Mouse (Mus musculus): ENCODE data around the gene Otulinl. TPM values are rescaled to one million over a fixed set of nuclear protein-coding genes. Genes with fewer than 3 reads are reported as not detected.
"Not testable (repeated sequence)": the region's sequence is repeated elsewhere in the genome, so short reads cannot be mapped to it uniquely, and the experiment has no call there.

The Otulinl gene
- 27.5 and 32.0 TPM in 2 replicates for polyA plus RNA-seq (2015; fragmentation: Nextera tagmentation; extraction: Ambion mirVana)

DNA sequence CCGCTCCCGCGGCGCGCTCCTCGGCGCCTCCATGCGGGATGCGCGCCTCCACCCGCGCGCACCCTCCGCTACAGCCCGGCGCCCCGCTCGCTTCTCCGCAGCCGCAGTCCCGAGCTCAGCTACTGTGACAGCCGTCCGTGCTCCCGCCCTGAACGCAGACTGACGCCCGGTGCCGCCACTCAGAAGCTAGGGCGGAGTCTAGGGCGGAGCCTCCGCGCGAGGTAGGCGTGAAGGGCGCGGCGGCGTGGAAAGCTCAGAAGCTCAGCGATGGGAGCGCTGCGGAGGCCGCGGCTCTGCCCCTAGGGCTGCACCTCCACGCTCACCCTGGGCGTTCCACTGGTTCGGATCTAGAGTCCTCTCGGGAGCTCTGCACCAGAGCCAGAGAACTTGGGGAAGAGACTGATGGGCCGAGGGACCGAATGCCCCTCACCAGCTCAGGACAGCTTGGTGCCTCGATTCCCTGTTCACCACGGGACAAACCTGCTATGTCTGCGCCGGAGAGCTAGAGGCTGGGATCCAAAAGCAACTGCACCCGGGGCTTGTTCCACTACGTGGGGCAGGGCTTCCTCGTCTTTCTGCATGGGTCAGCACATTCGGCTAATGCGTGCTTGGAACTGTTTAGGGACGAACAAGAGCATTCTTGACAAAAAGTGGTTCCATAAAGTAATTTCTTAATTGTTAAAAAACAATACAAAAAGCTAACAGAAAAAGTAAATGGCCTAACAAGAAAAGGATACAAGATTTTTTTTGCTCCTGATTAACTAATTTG is at the start of gene Otulinl:
Gene Otulinl, minus strand, starts transcription at position 161 of the 769 bp plus-strand sequence.
- Histone ChIP-seq H3K4me1 (peaks cover 5% of the 10 kb centered on the region; the same call in 1 of the 2 replicates), H3K4me3 (replicated peaks) (peak within 1 kb of the TSS; percentile 71), H3K9me3 (replicated peaks) (no peaks in the 10 kb centered on the region), H3K27ac (replicated peaks) (peak within 1 kb of the TSS; percentile 76), H3K27me3 (no peaks in the 10 kb centered on the region), H3K9ac (peak within 1 kb of the TSS; percentile 62), H3K36me3 (no peaks in the 10 kb centered on the region), H3K4me2 (replicated peaks) (peak within 1 kb of the TSS; percentile 86)
- peak; percentile 99 for ATAC-seq (ENCODE audit: insufficient number of reproducible peaks, low FRiP score, low TSS enrichment, low read depth)
- under 1% methylated on average over 57 of the region's 59 CpGs for WGBS

DNA sequence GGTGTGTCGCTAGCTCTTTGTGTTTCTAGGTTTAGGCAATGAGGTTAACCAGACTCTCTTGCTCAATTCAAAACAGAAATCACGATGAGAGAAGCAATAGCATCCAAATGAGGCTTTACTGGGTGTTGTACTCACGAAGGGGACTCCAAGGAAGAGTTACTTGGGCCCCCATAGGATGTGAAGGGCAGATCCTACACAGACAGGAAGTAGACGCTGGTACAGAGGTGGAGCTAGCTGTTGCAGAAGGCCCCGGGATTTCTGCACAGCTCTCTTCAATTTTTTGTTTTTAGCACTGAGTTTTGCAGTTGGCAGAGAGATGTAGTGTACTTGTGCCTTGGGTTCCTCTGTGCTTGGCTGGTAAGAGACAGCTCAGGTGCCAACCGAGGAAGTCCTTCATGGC is 44.8 kb upstream of the Otulinl start:
- WGBS: 71% methylated on average over 6 of the region's 6 CpGs
- no peak overlapping the region for H3K4me3 ChIP-seq (replicated peaks)
- no peak for ATAC-seq (ENCODE audit: insufficient number of reproducible peaks, low FRiP score, low TSS enrichment, low read depth)
- no peaks in the 10 kb centered on the region for H3K9me3 ChIP-seq (replicated peaks)
- H3K27ac ChIP-seq (replicated peaks): no peak overlapping the region
- no peaks in the 10 kb centered on the region for H3K4me1 ChIP-seq
- H3K36me3 ChIP-seq: 0 out of 2 replicates have a peak, but pooled peaks cover 9% of the 10 kb centered on the region
- no peaks in the 10 kb centered on the region for H3K27me3 ChIP-seq
- no peak overlapping the region for H3K9ac ChIP-seq
- H3K4me2 ChIP-seq (replicated peaks): no peak overlapping the region

- Histone ChIP-seq H3K27ac (replicated peaks) (no peak overlapping the region), H3K9me3 (replicated peaks) (no peaks in the 10 kb centered on the region), H3K4me3 (replicated peaks) (no peak overlapping the region), H3K4me1 (no peaks in the 10 kb centered on the region), H3K27me3 (no peaks in the 10 kb centered on the region), H3K36me3 (0 out of 2 replicates have a peak, but pooled peaks cover 3% of the 10 kb centered on the region), H3K4me2 (replicated peaks) (no peak overlapping the region), H3K9ac (no peak overlapping the region)
- ATAC-seq (ENCODE audit: insufficient number of reproducible peaks, low FRiP score, low TSS enrichment, low read depth): no peak
- 68% methylated on average over 9 of the region's 9 CpGs for WGBS
These were observed 43.7 kb upstream of the Otulinl start for GRCm38 (mm10) chr15:27724796-27725680.

DNA sequence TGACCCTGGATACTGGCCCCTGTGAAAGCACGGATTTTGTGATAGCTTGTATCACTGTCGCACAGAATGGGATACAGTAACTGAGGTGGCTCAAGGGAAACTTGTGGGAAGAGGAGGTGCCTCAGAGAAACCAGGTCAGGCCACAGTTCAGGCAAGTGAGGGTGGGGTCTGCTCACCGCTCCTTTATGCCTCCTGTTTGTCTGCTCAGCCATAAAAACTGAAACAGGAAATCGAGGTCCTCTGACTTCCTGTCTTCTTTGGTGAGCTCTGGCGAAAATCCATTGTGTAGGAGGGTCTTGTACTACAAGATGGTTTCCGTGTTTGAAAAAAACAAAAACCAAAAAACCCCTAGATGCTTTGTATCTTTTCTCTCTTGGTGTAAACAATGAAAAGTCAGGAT is 42.9 kb upstream of the Otulinl start:
- no peak for ATAC-seq (ENCODE audit: insufficient number of reproducible peaks, low FRiP score, low TSS enrichment, low read depth)
- Histone ChIP-seq H3K4me3 (replicated peaks) (no peak overlapping the region), H3K9ac (no peak overlapping the region), H3K4me1 (0 out of 2 replicates have a peak, but pooled peaks cover 1% of the 10 kb centered on the region), H3K9me3 (replicated peaks) (no peaks in the 10 kb centered on the region), H3K4me2 (replicated peaks) (no peak overlapping the region), H3K36me3 (0 out of 2 replicates have a peak, but pooled peaks cover 3% of the 10 kb centered on the region), H3K27ac (replicated peaks) (no peak overlapping the region), H3K27me3 (no peaks in the 10 kb centered on the region)
- WGBS: 72% methylated on average over 6 of the region's 6 CpGs

DNA sequence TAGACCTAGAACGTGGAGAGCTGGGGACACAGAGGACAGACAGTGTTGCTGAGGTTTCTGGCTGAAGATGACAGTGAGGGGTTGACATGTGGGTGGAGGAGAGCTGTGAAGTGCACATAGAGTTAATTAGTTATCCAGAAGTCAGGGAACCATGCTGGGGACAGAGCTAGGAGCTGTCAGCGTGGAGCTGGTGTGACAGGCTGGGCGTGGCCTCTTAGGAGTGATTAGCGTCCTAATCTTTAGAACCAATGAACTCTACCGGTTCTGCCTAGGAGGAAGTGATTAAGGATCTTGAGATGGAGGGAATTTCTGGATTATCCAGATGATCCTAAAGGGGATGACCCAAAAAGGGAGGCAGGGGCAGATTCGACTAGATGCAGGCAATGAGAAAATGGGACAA is 42.4 kb upstream of the Otulinl start:
- no peaks in the 10 kb centered on the region for H3K9me3 ChIP-seq (replicated peaks)
- 0 out of 2 replicates have a peak, but pooled peaks cover 6% of the 10 kb centered on the region for H3K4me1 ChIP-seq
- no peak overlapping the region for H3K4me2 ChIP-seq (replicated peaks)
- 0 out of 2 replicates have a peak, but pooled peaks cover 2% of the 10 kb centered on the region for H3K36me3 ChIP-seq
- no peaks in the 10 kb centered on the region for H3K27me3 ChIP-seq
- ATAC-seq (ENCODE audit: insufficient number of reproducible peaks, low FRiP score, low TSS enrichment, low read depth): no peak
- WGBS: 67% methylated on average over 6 of the region's 6 CpGs
- H3K27ac ChIP-seq (replicated peaks): no peak overlapping the region
- H3K4me3 ChIP-seq (replicated peaks): no peak overlapping the region
- no peak overlapping the region for H3K9ac ChIP-seq

GRCm38 (mm10) chr15:27720297-27720696 is 38.9 kb upstream of the Otulinl start:
- not testable (repeated sequence) for H3K4me3 ChIP-seq (replicated peaks); H3K36me3 ChIP-seq; H3K27me3 ChIP-seq; H3K27ac ChIP-seq (replicated peaks); H3K9ac ChIP-seq; H3K9me3 ChIP-seq (replicated peaks); H3K4me1 ChIP-seq; H3K4me2 ChIP-seq (replicated peaks); ATAC-seq (ENCODE audit: insufficient number of reproducible peaks, low FRiP score, low TSS enrichment, low read depth)
- 70% methylated on average over 8 of the region's 8 CpGs for WGBS

- Histone ChIP-seq H3K27me3 (no peaks in the 10 kb centered on the region), H3K9me3 (replicated peaks) (no peaks in the 10 kb centered on the region), H3K27ac (replicated peaks) (no peak overlapping the region), H3K4me2 (replicated peaks) (no peak overlapping the region), H3K9ac (no peak overlapping the region), H3K36me3 (no peaks in the 10 kb centered on the region), H3K4me3 (replicated peaks) (no peak overlapping the region), H3K4me1 (peaks cover 9% of the 10 kb centered on the region; the same call in 1 of the 2 replicates)
- ATAC-seq (ENCODE audit: insufficient number of reproducible peaks, low FRiP score, low TSS enrichment, low read depth): no peak
- 60% methylated on average over 7 of the region's 7 CpGs for WGBS
These were observed 37.3 kb upstream of the Otulinl start for GRCm38 (mm10) chr15:27718668-27719067.

- no peak for ATAC-seq (ENCODE audit: insufficient number of reproducible peaks, low FRiP score, low TSS enrichment, low read depth)
- H3K9ac ChIP-seq: no peak overlapping the region
- no peaks in the 10 kb centered on the region for H3K9me3 ChIP-seq (replicated peaks)
- 33% methylated on average over 3 of the region's 3 CpGs for WGBS
- no peak overlapping the region for H3K4me2 ChIP-seq (replicated peaks)
- peaks cover 9% of the 10 kb centered on the region; the same call in 1 of the 2 replicates for H3K4me1 ChIP-seq
- no peaks in the 10 kb centered on the region for H3K36me3 ChIP-seq
- no peak overlapping the region for H3K4me3 ChIP-seq (replicated peaks)
- no peaks in the 10 kb centered on the region for H3K27me3 ChIP-seq
- H3K27ac ChIP-seq (replicated peaks): no peak overlapping the region
These were observed 34.0 kb upstream of the Otulinl start for GRCm38 (mm10) chr15:27715331-27715730.

GRCm38 (mm10) chr15:27710698-27711097 is 29.3 kb upstream of the Otulinl start:
- no peaks in the 10 kb centered on the region for H3K9me3 ChIP-seq (replicated peaks)
- 74% methylated on average over 9 of the region's 9 CpGs for WGBS
- H3K4me2 ChIP-seq (replicated peaks): no peak overlapping the region
- H3K27me3 ChIP-seq: no peaks in the 10 kb centered on the region
- no peak for ATAC-seq (ENCODE audit: insufficient number of reproducible peaks, low FRiP score, low TSS enrichment, low read depth)
- H3K9ac ChIP-seq: no peak overlapping the region
- H3K27ac ChIP-seq (replicated peaks): no peak overlapping the region
- no peak overlapping the region for H3K4me3 ChIP-seq (replicated peaks)
- no peaks in the 10 kb centered on the region for H3K36me3 ChIP-seq
- H3K4me1 ChIP-seq: no peaks in the 10 kb centered on the region

GRCm38 (mm10) chr15:27708968-27709612 is 27.7 kb upstream of the Otulinl start:
- WGBS: 76% methylated on average over 7 of the region's 7 CpGs
- Histone ChIP-seq H3K27ac (replicated peaks) (no peak overlapping the region), H3K9me3 (replicated peaks) (no peaks in the 10 kb centered on the region), H3K4me2 (replicated peaks) (no peak overlapping the region), H3K36me3 (no peaks in the 10 kb centered on the region), H3K4me3 (replicated peaks) (no peak overlapping the region), H3K27me3 (no peaks in the 10 kb centered on the region), H3K4me1 (no peaks in the 10 kb centered on the region), H3K9ac (no peak overlapping the region)
- ATAC-seq (ENCODE audit: insufficient number of reproducible peaks, low FRiP score, low TSS enrichment, low read depth): no peak

GRCm38 (mm10) chr15:27708499-27708898 is 27.1 kb upstream of the Otulinl start:
- 68% methylated on average over 3 of the region's 3 CpGs for WGBS
- H3K27ac ChIP-seq (replicated peaks): no peak overlapping the region
- H3K4me2 ChIP-seq (replicated peaks): no peak overlapping the region
- H3K27me3 ChIP-seq: no peaks in the 10 kb centered on the region
- no peak overlapping the region for H3K4me3 ChIP-seq (replicated peaks)
- ATAC-seq (ENCODE audit: insufficient number of reproducible peaks, low FRiP score, low TSS enrichment, low read depth): no peak
- no peaks in the 10 kb centered on the region for H3K9me3 ChIP-seq (replicated peaks)
- no peaks in the 10 kb centered on the region for H3K36me3 ChIP-seq
- H3K9ac ChIP-seq: no peak overlapping the region
- no peaks in the 10 kb centered on the region for H3K4me1 ChIP-seq

All from embryonic facial prominence, embryonic 15.5 days (tissue).